Mouse (Mus musculus): ENCODE data around the gene Gm9936. TPM values are rescaled to one million over a fixed set of nuclear protein-coding genes. Genes with fewer than 3 reads are reported as not detected.

Gene Gm9936
- total and polyA plus RNA-seq, 3 experiments: not detected

Other genes starting within 250 kb of the Gm9936 start
- not detected in 2 replicates for gene Trpv4, start 200.3 kb downstream of the Gm9936 start, total RNA-seq (2012; rRNA removed)
- gene Trpv4, start 200.3 kb downstream of the Gm9936 start, polyA plus RNA-seq (2012; ENCODE audit: insufficient read depth in 1 of 2, insufficient read length in 2 of 2, low read depth in 1 of 2, low replicate concordance in 2 of 2, missing spikeins in 1 of 2): under 1 TPM in 1 of 2 experiments, not detected in 1; 0.29 TPM
- 18.3 and 18.8 TPM in 2 replicates for gene Gltp, start 167.7 kb downstream of the Gm9936 start, total RNA-seq (2012; rRNA removed)
- 100 to 1,000 TPM in 1 of 2 experiments, 10 to 100 TPM in 1; 67.2 to 211 TPM for gene Gltp, start 167.7 kb downstream of the Gm9936 start, polyA plus RNA-seq (2012; ENCODE audit: insufficient read depth in 1 of 2, insufficient read length in 2 of 2, low read depth in 1 of 2, low replicate concordance in 2 of 2, missing spikeins in 1 of 2)
- 10.4 and 13.6 TPM in 2 replicates for gene Tchp, start 150.9 kb downstream of the Gm9936 start, total RNA-seq (2012; rRNA removed)
- 10 to 100 TPM in 1 of 2 experiments, not detected in 1; 21.1 TPM for gene Tchp, start 150.9 kb downstream of the Gm9936 start, polyA plus RNA-seq (2012; ENCODE audit: insufficient read depth in 1 of 2, insufficient read length in 2 of 2, low read depth in 1 of 2, low replicate concordance in 2 of 2, missing spikeins in 1 of 2)
- gene Ankrd13a, start 84.0 kb downstream of the Gm9936 start, total RNA-seq (2012; rRNA removed): 140 and 180 TPM in 2 replicates
- gene Ankrd13a, start 84.0 kb downstream of the Gm9936 start, polyA plus RNA-seq (2012; ENCODE audit: insufficient read depth in 1 of 2, insufficient read length in 2 of 2, low read depth in 1 of 2, low replicate concordance in 2 of 2, missing spikeins in 1 of 2): 100 to 1,000 TPM; 110 to 184 TPM
- 24.0 and 29.1 TPM in 2 replicates for gene Git2, start 83.2 kb downstream of the Gm9936 start, total RNA-seq (2012; rRNA removed)
- gene Git2, start 83.2 kb downstream of the Gm9936 start, polyA plus RNA-seq (2012; ENCODE audit: insufficient read depth in 1 of 2, insufficient read length in 2 of 2, low read depth in 1 of 2, low replicate concordance in 2 of 2, missing spikeins in 1 of 2): 10 to 100 TPM; 64.9 to 71.7 TPM
- gene 1500011B03Rik, start 35.2 kb downstream of the Gm9936 start, total RNA-seq (2012; rRNA removed): 47.7 and 56.0 TPM in 2 replicates
- gene 1500011B03Rik, start 35.2 kb downstream of the Gm9936 start, polyA plus RNA-seq (2012; ENCODE audit: insufficient read depth in 1 of 2, insufficient read length in 2 of 2, low read depth in 1 of 2, low replicate concordance in 2 of 2, missing spikeins in 1 of 2): 10 to 100 TPM in 1 of 2 experiments, not detected in 1; 75.2 TPM
- gene 4930519G04Rik, start 5.0 kb downstream of the Gm9936 start, total RNA-seq (2012; rRNA removed): not detected in 2 replicates
- not detected for gene 4930519G04Rik, start 5.0 kb downstream of the Gm9936 start, polyA plus RNA-seq (2012; ENCODE audit: insufficient read depth in 1 of 2, insufficient read length in 2 of 2, low read depth in 1 of 2, low replicate concordance in 2 of 2, missing spikeins in 1 of 2)
- 0.27 TPM in 1 of 2 replicates, not detected in the other for gene Oasl2, start 38.3 kb upstream of the Gm9936 start, total RNA-seq (2012; rRNA removed)
- gene Oasl2, start 38.3 kb upstream of the Gm9936 start, polyA plus RNA-seq (2012; ENCODE audit: insufficient read depth in 1 of 2, insufficient read length in 2 of 2, low read depth in 1 of 2, low replicate concordance in 2 of 2, missing spikeins in 1 of 2): under 1 TPM in 1 of 2 experiments, not detected in 1; 0.63 TPM
- gene Oasl1, start 64.6 kb upstream of the Gm9936 start, total RNA-seq (2012; rRNA removed): 8.2 and 11.5 TPM in 2 replicates
- gene Oasl1, start 64.6 kb upstream of the Gm9936 start, polyA plus RNA-seq (2012; ENCODE audit: insufficient read depth in 1 of 2, insufficient read length in 2 of 2, low read depth in 1 of 2, low replicate concordance in 2 of 2, missing spikeins in 1 of 2): 10 to 100 TPM in 1 of 2 experiments, not detected in 1; 33.3 TPM
- 14.4 and 16.2 TPM in 2 replicates for gene 2210016L21Rik, start 83.5 kb upstream of the Gm9936 start, total RNA-seq (2012; rRNA removed)
- gene 2210016L21Rik, start 83.5 kb upstream of the Gm9936 start, polyA plus RNA-seq (2012; ENCODE audit: insufficient read depth in 1 of 2, insufficient read length in 2 of 2, low read depth in 1 of 2, low replicate concordance in 2 of 2, missing spikeins in 1 of 2): 10 to 100 TPM in 1 of 2 experiments, not detected in 1; 46.1 TPM
- gene Hnf1a, start 112.4 kb upstream of the Gm9936 start, total RNA-seq (2012; rRNA removed): 0.08 TPM in 1 of 2 replicates, not detected in the other
- gene Hnf1a, start 112.4 kb upstream of the Gm9936 start, polyA plus RNA-seq (2012; ENCODE audit: insufficient read depth in 1 of 2, insufficient read length in 2 of 2, low read depth in 1 of 2, low replicate concordance in 2 of 2, missing spikeins in 1 of 2): under 1 TPM in 1 of 2 experiments, not detected in 1; 0.28 TPM
- gene Sppl3, start 152.5 kb upstream of the Gm9936 start, total RNA-seq (2012; rRNA removed): 25.8 and 29.5 TPM in 2 replicates
- gene Sppl3, start 152.5 kb upstream of the Gm9936 start, polyA plus RNA-seq (2012; ENCODE audit: insufficient read depth in 1 of 2, insufficient read length in 2 of 2, low read depth in 1 of 2, low replicate concordance in 2 of 2, missing spikeins in 1 of 2): 10 to 100 TPM in 1 of 2 experiments, not detected in 1; 50.9 TPM
- gene Gm10401, start 239.6 kb upstream of the Gm9936 start, total RNA-seq (2012; rRNA removed): 3.5 and 4.6 TPM in 2 replicates
- under 1 TPM in 1 of 2 experiments, not detected in 1; 0.56 TPM for gene Gm10401, start 239.6 kb upstream of the Gm9936 start, polyA plus RNA-seq (2012; ENCODE audit: insufficient read depth in 1 of 2, insufficient read length in 2 of 2, low read depth in 1 of 2, low replicate concordance in 2 of 2, missing spikeins in 1 of 2)

Data from MEL (cell line).